Mouse (Mus musculus) spleen, postnatal 4 days (tissue): ENCODE measurements around the gene Catsperd.

Source experiments
- DNase-seq, 2 experiments: peaks; one replicate each; pipeline ENCODE4 v3.0.0; 2022; ENCODE audit warnings: low spot score in 2 of 2

Gene Catsperd

GRCm38 (mm10) chr17:56627530-56628277 is at the start of gene Catsperd:
Gene Catsperd, plus strand, starts transcription at chr17:56628143.
- DNase-seq, result no peak

- DNase-seq, result no peak
Measured at GRCm38 (mm10) chr17:56583071-56583470, 44.9 kb upstream of the Catsperd start.

GRCm38 (mm10) chr17:56583611-56584256 is 44.2 kb upstream of the Catsperd start:
- DNase-seq, result peak; percentile 54 to 75

- peak; percentile 99 for DNase-seq
Measured at GRCm38 (mm10) chr17:56584257-56585130, 43.4 kb upstream of the Catsperd start, which contains the start of the genes Safb2 and Safb. Gene Safb2, minus strand, starts transcription at chr17:56584585. Gene Safb, plus strand, starts transcription at chr17:56584825.

GRCm38 (mm10) chr17:56585171-56585821 is 42.6 kb upstream of the Catsperd start:
- DNase-seq, result peak; percentile 62 to 85

- DNase-seq, result no peak
Measured at GRCm38 (mm10) chr17:56587773-56588172, 40.2 kb upstream of the Catsperd start.

GRCm38 (mm10) chr17:56588921-56589320 is 39.0 kb upstream of the Catsperd start:
- DNase-seq, result no peak

GRCm38 (mm10) chr17:56592553-56592952 is 35.4 kb upstream of the Catsperd start:
- no peak for DNase-seq

- no peak for DNase-seq
Measured at GRCm38 (mm10) chr17:56593527-56594271, 34.2 kb upstream of the Catsperd start.

- no peak for DNase-seq
Measured at GRCm38 (mm10) chr17:56603186-56604069, 24.5 kb upstream of the Catsperd start.

GRCm38 (mm10) chr17:56604070-56604380 is 23.9 kb upstream of the Catsperd start:
- no peak for DNase-seq

GRCm38 (mm10) chr17:56604422-56604821 is 23.5 kb upstream of the Catsperd start:
- DNase-seq, result no peak

GRCm38 (mm10) chr17:56605431-56605830 is 22.5 kb upstream of the Catsperd start:
- no peak for DNase-seq

- no peak for DNase-seq
Measured at GRCm38 (mm10) chr17:56607521-56608062, 20.4 kb upstream of the Catsperd start.

GRCm38 (mm10) chr17:56608699-56609098 is 19.2 kb upstream of the Catsperd start:
- no peak for DNase-seq

GRCm38 (mm10) chr17:56609452-56610171 is 18.3 kb upstream of the Catsperd start, which contains the start of gene 2410015M20Rik:
Gene 2410015M20Rik, minus strand, starts transcription at chr17:56609771.
- DNase-seq, result peak; percentile 92 to 95

GRCm38 (mm10) chr17:56611323-56611722 is 16.6 kb upstream of the Catsperd start:
- DNase-seq, result no peak

- DNase-seq, result peak; percentile 73 to 83
Measured at GRCm38 (mm10) chr17:56611861-56612564, 15.9 kb upstream of the Catsperd start.
